Mouse (Mus musculus): ENCODE data around the gene Ap1s1.

DNA sequence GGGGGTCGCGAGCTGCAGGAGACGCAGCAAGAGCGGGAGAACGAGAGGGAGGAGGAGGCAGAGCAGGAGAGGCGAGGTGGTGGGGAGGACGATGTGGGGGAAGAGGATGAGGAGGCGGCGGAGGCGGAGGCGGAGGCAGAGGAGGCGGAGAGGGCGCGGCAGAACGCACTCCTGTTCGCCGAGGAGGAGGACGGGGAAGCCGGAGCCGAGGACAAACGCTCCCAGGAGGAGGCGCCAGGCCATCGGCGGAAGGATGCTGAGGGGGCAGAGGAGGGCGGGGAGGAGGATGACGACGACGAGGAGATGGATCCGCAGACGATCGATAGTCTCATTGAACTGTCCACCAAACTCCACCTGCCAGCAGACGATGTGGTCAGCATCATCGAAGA, 13.9 kb downstream of the Ap1s1 start:
- TF ChIP-seq CTCF (IDR thresholded peaks at IDR 0.05; ENCODE audit: borderline replicate concordance, insufficient read depth, low read depth, low read length) (no peak), POLR2A (IDR thresholded peaks at IDR 0.05; ENCODE audit: borderline replicate concordance, insufficient read depth, low read length) (no peak)
